Mouse (Mus musculus) hindbrain, postnatal 0 days (tissue): ENCODE data around the gene Sypl2. TPM values are rescaled to one million over a fixed set of nuclear protein-coding genes. Genes with fewer than 3 reads are reported as not detected.

Source experiments
- ATAC-seq: fragments of 200-750 bp; cut with Nextera tagmentation; 2 replicates; pipeline ENCODE4 v1.8.0; 2017; ENCODE audit warnings: mild to moderate bottlenecking, moderate TSS enrichment, moderate library complexity
- DNase-seq: peaks from one replicate; pipeline ENCODE4 v3.0.0-alpha.2; 2015; ENCODE audit warnings: low spot score
- H3K27ac ChIP-seq: fragments of 300-500 bp; sonication (generic); 2 replicates; pipeline ENCODE4 v1.5.1; 2014; ENCODE audit warnings: mild to moderate bottlenecking
- H3K27me3 ChIP-seq: fragments of 300-500 bp; sonication (generic); 2 replicates; pipeline ENCODE4 v1.6.1; 2014; ENCODE audit warnings: low read length, mixed read lengths; ENCODE audit not compliant: insufficient read depth
- H3K36me3 ChIP-seq: fragments of 300-500 bp; sonication (generic); 2 replicates; pipeline ENCODE4 v1.6.1; 2014; ENCODE audit warnings: low read length, mixed read lengths; ENCODE audit not compliant: insufficient read depth
- H3K4me1 ChIP-seq: fragments of 300-500 bp; sonication (generic); 2 replicates; pipeline ENCODE4 v1.6.1; 2014; ENCODE audit warnings: antibody characterized with exemption, low read length, mixed read lengths; ENCODE audit not compliant: insufficient read depth
- H3K4me2 ChIP-seq: fragments of 300-500 bp; sonication (generic); 2 replicates; pipeline ENCODE4 v1.6.1; 2014; ENCODE audit warnings: low read depth, mild to moderate bottlenecking, low read length, moderate library complexity, mixed read lengths
- H3K4me3 ChIP-seq: fragments of 300-500 bp; sonication (generic); 2 replicates; pipeline ENCODE4 v1.5.1; 2014; ENCODE audit warnings: low read length
- H3K9ac ChIP-seq: fragments of 300-500 bp; sonication (generic); replicated peaks from 2 replicates; pipeline ENCODE4 v1.6.1; 2014; ENCODE audit warnings: mild to moderate bottlenecking, low read length, moderate library complexity, mixed read lengths
- H3K9me3 ChIP-seq: fragments of 300-500 bp; sonication (generic); 2 replicates; pipeline ENCODE4 v1.6.1; 2016; ENCODE audit warnings: low read length, mixed read lengths
- CTCF ChIP-seq: IDR thresholded peaks from 2 replicates; pipeline ENCODE4 v1.5.1; 2016; ENCODE audit warnings: antibody characterized with exemption, control low read depth, low read depth
- WGBS: fragments of 180-500 bp; shearing (Covaris S2); extraction: QIAGEN DNeasy Blood & Tissue Kit; methylation state at CpG from one replicate; pipeline ENCODE4 v1.1.7; 2014; 5-methylcytosine and 5-hydroxymethylcytosine counted together
- polyA plus RNA-seq: library from polyadenylated mRNA; unstranded; fragments of >200 nt; fragmentation: Nextera tagmentation; extraction: Ambion mirVana; gene quantifications from 2 replicates; pipeline ENCODE4 v1.2.1, GENCODE M21; 2015
- total RNA-seq: library from RNA; depleted of rRNA; stranded (reverse); fragments of >200 nt; gene quantifications from 2 replicates; pipeline ENCODE4 v1.2.3, GENCODE M21; 2014

The Sypl2 gene
- total and polyA plus RNA-seq, 2 experiments from 2014 or later: 0.75 to 1.9 TPM

DNA sequence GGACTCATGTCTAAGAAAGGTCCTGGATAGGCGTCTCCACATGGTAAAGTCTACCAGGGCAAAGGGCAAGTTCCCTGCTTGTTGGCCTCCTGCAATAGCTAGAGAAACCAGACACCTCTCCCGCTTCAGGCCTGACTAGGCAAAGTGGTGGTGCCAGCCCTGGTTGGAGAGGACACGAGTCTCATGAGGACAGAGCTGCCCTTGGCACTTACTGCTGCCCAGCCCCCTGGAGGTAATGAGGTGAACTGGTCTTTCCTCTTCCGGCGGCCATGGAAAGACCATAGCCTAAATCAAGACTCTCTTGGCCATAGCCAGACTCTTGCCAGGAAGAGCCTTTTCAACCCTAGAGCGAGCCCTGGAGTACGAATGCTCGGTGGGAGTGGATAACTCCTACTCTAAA, 14.0 kb downstream of the Sypl2 start:
- Histone ChIP-seq H3K9me3 (no peaks in the 10 kb centered on the region), H3K36me3 (no peaks in the 10 kb centered on the region), H3K27ac (peak overlapping the region; percentile 93; the same call in 1 of the 2 replicates), H3K4me2 (no peak overlapping the region), H3K4me1 (peaks cover 10% of the 10 kb centered on the region), H3K4me3 (no peak overlapping the region), H3K27me3 (no peaks in the 10 kb centered on the region), H3K9ac (no peak overlapping the region)
- peak; percentile 26; the same call in 1 of the 2 replicates for TF ChIP-seq CTCF
- DNase-seq (peak; percentile 30), ATAC-seq (no peak)
- 78% methylated on average over 8 of the region's 8 CpGs for WGBS

DNA sequence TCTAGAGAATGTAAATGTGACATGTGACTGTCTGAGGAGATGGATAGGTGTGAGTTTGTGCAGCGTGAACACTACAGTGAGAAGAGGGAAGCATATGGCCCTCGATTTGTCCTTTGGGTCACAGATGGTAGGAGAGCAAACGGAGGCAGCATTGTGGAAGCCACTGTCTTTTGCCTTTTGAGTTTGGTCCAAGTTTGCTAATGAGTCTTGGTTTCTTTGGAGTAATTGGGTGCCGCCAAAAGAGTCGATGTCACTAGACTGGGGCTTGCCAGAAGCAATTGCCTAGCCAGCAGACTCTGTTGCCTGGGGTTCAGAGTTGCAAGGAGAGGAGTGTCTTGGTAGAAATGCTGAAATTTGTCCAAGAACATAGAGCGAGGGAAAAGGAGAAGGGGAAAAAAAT, 14.6 kb downstream of the Sypl2 start:
- Histone ChIP-seq H3K4me1 (peaks cover 10% of the 10 kb centered on the region), H3K4me3 (no peak overlapping the region), H3K27me3 (no peaks in the 10 kb centered on the region), H3K36me3 (0 out of 2 replicates have a peak, but pooled peaks cover 5% of the 10 kb centered on the region), H3K9me3 (no peaks in the 10 kb centered on the region), H3K9ac (0 out of 2 replicates have a peak overlapping the region, but pooled peaks have one; percentile 78), H3K27ac (peak overlapping the region; percentile 93; the same call in 1 of the 2 replicates), H3K4me2 (peak overlapping the region; percentile 71)
- DNase-seq (peak; percentile 79), ATAC-seq (no peak)
- no peak for TF ChIP-seq CTCF
- 30% methylated on average over 6 of the region's 6 CpGs for WGBS

DNA sequence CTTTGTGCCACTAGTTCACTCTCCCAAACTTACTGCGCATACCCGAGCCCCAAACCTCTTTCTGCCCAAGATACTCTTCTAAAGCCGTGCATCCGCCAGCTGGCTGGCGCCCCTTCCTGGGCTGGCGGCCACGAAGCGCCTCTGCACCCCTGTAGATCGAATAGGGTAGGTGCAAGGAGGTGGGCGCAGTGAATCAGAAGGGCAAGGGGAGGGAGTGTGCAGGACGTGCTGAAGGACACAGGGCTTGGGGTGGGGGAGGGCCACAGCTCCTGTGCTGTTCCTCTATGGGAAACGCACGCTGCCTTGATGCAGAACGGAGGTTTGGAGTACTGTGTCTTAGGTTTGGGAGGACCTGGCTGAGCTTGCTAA, 15.7 kb downstream of the Sypl2 start, which contains the start of gene Atxn7l2:
Atxn7l2 (minus strand) TSS at position 164 of the 369 bp plus-strand sequence.
- peaks cover 10% of the 10 kb centered on the region for H3K4me1 ChIP-seq

DNA sequence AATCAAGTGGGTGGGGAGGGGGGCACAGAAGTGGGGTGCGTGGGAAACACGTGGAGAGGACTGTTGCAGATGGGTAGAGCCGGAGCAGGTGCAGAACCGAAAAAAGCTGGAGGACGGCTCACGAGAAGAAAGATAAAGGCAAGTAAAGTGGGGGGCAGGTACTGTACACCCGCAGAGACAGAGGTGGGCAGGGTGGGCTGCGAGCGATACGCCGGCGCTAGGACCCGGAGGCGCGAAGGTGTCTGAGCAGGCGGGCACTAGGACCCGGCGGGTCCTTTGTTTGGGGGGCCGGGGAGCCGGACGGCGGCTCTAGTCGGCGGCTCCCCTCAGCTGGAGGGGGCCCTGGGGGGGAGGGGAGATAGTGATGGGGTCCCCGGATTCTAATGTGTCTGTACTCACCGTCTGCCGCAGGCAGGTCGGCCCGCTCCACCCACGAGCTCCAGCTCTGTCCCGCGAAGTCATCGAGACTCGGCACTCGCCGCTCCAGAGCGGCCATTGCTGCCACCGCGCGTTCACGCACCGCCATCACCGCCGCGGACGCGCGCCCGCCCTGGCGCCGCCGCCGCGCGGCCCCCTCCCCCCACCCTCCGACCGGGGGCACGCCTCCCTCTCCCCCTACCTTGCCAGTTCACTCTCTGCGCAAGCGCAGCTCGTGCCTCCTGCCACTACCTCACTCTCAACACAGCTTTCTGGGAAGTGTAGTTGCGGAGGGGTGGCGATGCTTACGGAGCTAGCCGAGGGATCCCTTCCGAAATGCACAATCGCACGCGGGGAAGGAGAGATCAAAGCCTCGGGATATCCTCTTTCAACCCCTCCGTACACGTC, 16.3 kb downstream of the Sypl2 start:
- WGBS: under 1% methylated on average over 61 of the region's 72 CpGs
- Histone ChIP-seq H3K4me2 (peak overlapping the region; percentile 71), H3K36me3 (peaks cover 21% of the 10 kb centered on the region), H3K9ac (peak overlapping the region; percentile 78), H3K9me3 (no peaks in the 10 kb centered on the region), H3K27ac (peak overlapping the region; percentile 93), H3K4me3 (peak overlapping the region; percentile 59), H3K27me3 (no peaks in the 10 kb centered on the region), H3K4me1 (peaks cover 10% of the 10 kb centered on the region)
- no peak for TF ChIP-seq CTCF
- peak; percentile 96 for ATAC-seq
- DNase-seq: peak; percentile 99

More for the DNA sequence above, 15.7 kb downstream of the Sypl2 start, which contains the start of gene Atxn7l2:
- Histone ChIP-seq H3K4me2 (peak within 1 kb of the TSS; percentile 71), H3K36me3 (peaks cover 15% of the 10 kb centered on the region), H3K27ac (peak within 1 kb of the TSS; percentile 93), H3K9me3 (no peaks in the 10 kb centered on the region), H3K9ac (peak within 1 kb of the TSS; percentile 78), H3K4me3 (peak within 1 kb of the TSS; percentile 59), H3K27me3 (no peaks in the 10 kb centered on the region)
- DNase-seq: peak; percentile 84
- 0% methylated on average over 14 of the region's 14 CpGs for WGBS
- peak; percentile 89 for ATAC-seq
- peak; percentile 76 for TF ChIP-seq CTCF

DNA sequence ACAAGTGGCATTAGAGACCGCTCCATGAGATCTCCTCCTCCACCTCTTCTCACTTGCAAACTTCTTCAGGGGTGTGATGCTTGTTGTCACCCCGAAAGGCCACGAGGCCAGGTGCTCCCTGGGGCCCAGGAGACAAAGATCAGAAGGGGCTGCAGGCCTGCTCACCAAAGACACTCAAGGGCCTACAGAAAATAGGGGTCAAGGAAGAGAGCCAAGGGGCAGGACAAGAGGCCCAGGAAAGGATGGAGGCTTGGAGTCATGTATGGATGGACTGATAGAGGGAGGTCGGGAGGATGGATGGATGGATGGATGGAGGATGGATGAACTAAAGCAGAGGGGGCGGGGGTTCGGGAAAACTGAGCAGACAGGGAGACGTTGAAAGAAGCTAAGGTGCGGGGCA, 16.9 kb downstream of the Sypl2 start:
- 0 out of 2 replicates have a peak, but pooled peaks have one; percentile 0 for ATAC-seq
- H3K4me2 ChIP-seq: peak overlapping the region; percentile 61
- WGBS: 7% methylated on average over 8 of the region's 8 CpGs
- H3K9me3 ChIP-seq: no peaks in the 10 kb centered on the region
- H3K36me3 ChIP-seq: peaks cover 27% of the 10 kb centered on the region
- H3K9ac ChIP-seq: peak overlapping the region; percentile 78
- no peaks in the 10 kb centered on the region for H3K27me3 ChIP-seq
- no peak for TF ChIP-seq CTCF
- peaks cover 10% of the 10 kb centered on the region for H3K4me1 ChIP-seq
- DNase-seq: no peak
- peak overlapping the region; percentile 59 for H3K4me3 ChIP-seq
- H3K27ac ChIP-seq: peak overlapping the region; percentile 93

DNA sequence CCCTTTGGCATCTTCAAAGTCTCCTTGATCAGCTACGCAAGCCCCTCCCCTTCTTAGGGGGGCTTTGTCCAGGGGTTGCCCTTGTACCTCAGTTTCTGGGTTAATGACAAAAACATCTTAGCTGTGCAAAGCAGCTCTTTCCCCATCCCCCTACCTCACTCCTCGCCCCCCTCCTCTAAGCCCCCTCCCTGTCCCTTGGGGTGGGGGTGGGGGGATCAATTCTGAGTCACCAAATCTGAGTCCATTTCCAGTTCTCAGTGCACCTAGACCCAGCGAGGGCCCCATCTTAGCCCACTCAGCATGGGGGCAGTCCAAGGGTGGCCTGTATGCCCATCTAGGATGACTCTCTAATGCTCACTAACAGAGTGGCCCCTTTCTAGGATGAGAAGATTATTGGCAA, 17.4 kb downstream of the Sypl2 start:
- H3K9me3 ChIP-seq: no peaks in the 10 kb centered on the region
- peak overlapping the region; percentile 59 for H3K4me3 ChIP-seq
- H3K9ac ChIP-seq: peak overlapping the region; percentile 78
- TF ChIP-seq CTCF: no peak
- ATAC-seq: no peak
- H3K4me1 ChIP-seq: peaks cover 10% of the 10 kb centered on the region
- no peak for DNase-seq
- H3K27ac ChIP-seq: no peak overlapping the region
- WGBS: 64% methylated on average over 3 of the region's 3 CpGs
- H3K36me3 ChIP-seq: peaks cover 31% of the 10 kb centered on the region
- H3K4me2 ChIP-seq: peak overlapping the region; percentile 61
- H3K27me3 ChIP-seq: no peaks in the 10 kb centered on the region
